Mouse (Mus musculus) limb, embryonic 12.5 days (tissue): ENCODE measurements at regions not wholly inside any gene's neighbourhood (a gene's known extent, or its start where the extent isn't known, plus 50 kb on each side); places are given as distances from the start of the nearest gene placed in this dataset.

Experiments used
- ATAC-seq: fragments of 200-750 bp; cut with Nextera tagmentation; 2 replicates; pipeline ENCODE4 v1.8.0; 2017; ENCODE audit warnings: low read depth, moderate TSS enrichment; ENCODE audit not compliant: insufficient number of reproducible peaks, insufficient read depth, low FRiP score, low TSS enrichment
- H3K27ac ChIP-seq: fragments of 300-500 bp; sonication (generic); 2 replicates; pipeline ENCODE4 v1.5.1; 2016; ENCODE audit warnings: mild to moderate bottlenecking, moderate library complexity
- H3K27me3 ChIP-seq: fragments of 300-500 bp; sonication (generic); 2 replicates; pipeline ENCODE4 v1.6.1; 2016; ENCODE audit warnings: mild to moderate bottlenecking, moderate library complexity
- H3K36me3 ChIP-seq: fragments of 300-500 bp; sonication (generic); 2 replicates; pipeline ENCODE4 v1.6.1; 2016; ENCODE audit warnings: mild to moderate bottlenecking, moderate library complexity
- H3K4me1 ChIP-seq: fragments of 300-500 bp; sonication (generic); replicated peaks from 2 replicates; pipeline ENCODE4 v1.6.1; 2016
- H3K4me2 ChIP-seq: fragments of 300-500 bp; sonication (generic); 2 replicates; pipeline ENCODE4 v1.6.1; 2016; ENCODE audit warnings: mild to moderate bottlenecking, moderate library complexity
- H3K4me3 ChIP-seq: fragments of 300-500 bp; sonication (generic); replicated peaks from 2 replicates; pipeline ENCODE4 v1.5.1; 2016; ENCODE audit warnings: mild to moderate bottlenecking
- H3K9ac ChIP-seq: fragments of 300-500 bp; sonication (generic); replicated peaks from 2 replicates; pipeline ENCODE4 v1.6.1; 2016; ENCODE audit warnings: mild to moderate bottlenecking, moderate library complexity
- H3K9me3 ChIP-seq: fragments of 300-500 bp; sonication (generic); 2 replicates; pipeline ENCODE4 v1.6.1; 2016; ENCODE audit warnings: mild to moderate bottlenecking, moderate library complexity
- WGBS: fragments of 180-500 bp; shearing (Covaris S2); methylation state at CpG from one replicate; pipeline ENCODE4 v1.1.7; 2016; 5-methylcytosine and 5-hydroxymethylcytosine counted together

DNA sequence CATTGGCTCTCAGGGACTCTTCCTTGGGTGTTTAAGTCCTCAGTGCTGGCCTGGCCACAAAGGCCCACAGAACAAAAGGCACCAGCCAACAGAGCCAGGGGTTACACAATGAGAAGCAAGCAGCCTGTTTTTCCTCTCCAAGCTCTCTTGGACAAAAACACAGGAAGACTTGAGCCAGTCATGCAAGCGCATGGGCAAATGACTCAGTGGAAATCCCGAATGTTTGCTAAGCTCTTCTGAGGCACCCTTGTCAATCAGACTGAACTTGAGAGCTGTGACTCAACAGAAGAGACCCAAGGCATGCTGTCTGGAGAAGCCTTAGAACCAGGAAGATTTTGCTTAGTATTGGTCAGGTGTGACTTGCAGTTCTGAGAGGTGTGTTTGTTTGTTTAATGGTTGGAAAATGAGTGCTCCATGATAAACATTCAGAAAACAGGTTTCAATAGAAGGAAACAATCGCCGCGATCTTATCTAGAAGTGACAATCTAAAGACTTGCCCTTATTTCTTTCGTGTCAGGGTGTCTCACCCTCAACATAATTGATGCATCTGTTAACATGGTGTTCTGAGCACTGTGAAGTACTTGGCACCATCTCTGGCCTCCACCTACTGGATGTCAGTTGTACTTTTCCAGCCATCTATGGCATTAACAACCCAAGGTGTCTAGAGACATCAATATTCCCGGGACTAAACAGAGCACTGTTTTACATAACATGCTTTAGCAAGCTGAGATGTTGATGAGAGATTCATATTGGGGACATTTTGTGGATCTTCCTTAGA lies 124.0 kb upstream of the Tmc1 start:
- no peak for ATAC-seq
- Histone ChIP-seq H3K9me3 (no peaks in the 10 kb centered on the region), H3K9ac (no peak overlapping the region)

DNA sequence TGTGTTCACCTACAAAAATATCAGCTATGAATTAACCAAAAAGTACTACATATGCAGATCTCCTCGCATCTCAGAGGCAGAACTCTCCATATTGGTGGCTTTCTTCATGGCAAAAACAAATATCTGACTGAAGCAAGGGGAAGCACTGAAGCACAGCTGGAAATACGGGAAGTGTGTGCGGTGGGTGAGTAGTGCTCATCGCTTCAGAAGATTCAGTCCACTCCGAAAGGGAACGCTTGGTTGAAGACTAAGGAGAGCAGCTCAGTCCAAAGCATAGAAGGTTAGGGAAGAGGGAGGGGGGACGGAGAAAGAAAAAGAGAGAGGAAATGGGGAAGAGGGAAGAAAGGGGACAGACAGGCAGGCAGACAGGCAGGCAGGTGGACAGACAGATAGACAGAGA lies 114.4 kb upstream of the Tmc1 start:
- H3K9me3 ChIP-seq, result no peaks in the 10 kb centered on the region; the same call in 1 of the 2 replicates
- no peak overlapping the region for H3K27ac ChIP-seq
- no peaks in the 10 kb centered on the region for H3K36me3 ChIP-seq
- H3K9ac ChIP-seq, result no peak overlapping the region
- H3K4me3 ChIP-seq, result no peak overlapping the region
- WGBS, result 89% methylated on average over 7 of the region's 7 CpGs
- ATAC-seq, result no peak
- H3K27me3 ChIP-seq, result no peaks in the 10 kb centered on the region
- no peaks in the 10 kb centered on the region for H3K4me1 ChIP-seq
- H3K4me2 ChIP-seq, result no peak overlapping the region

More for the DNA sequence above, 124.0 kb upstream of the Tmc1 start:
- no peak overlapping the region for H3K4me3 ChIP-seq
- H3K4me2 ChIP-seq, result no peak overlapping the region
- WGBS, result 90% methylated on average over 7 of the region's 7 CpGs
- H3K27ac ChIP-seq, result no peak overlapping the region
- H3K36me3 ChIP-seq, result no peaks in the 10 kb centered on the region
- no peaks in the 10 kb centered on the region for H3K4me1 ChIP-seq
- H3K27me3 ChIP-seq, result no peaks in the 10 kb centered on the region

DNA sequence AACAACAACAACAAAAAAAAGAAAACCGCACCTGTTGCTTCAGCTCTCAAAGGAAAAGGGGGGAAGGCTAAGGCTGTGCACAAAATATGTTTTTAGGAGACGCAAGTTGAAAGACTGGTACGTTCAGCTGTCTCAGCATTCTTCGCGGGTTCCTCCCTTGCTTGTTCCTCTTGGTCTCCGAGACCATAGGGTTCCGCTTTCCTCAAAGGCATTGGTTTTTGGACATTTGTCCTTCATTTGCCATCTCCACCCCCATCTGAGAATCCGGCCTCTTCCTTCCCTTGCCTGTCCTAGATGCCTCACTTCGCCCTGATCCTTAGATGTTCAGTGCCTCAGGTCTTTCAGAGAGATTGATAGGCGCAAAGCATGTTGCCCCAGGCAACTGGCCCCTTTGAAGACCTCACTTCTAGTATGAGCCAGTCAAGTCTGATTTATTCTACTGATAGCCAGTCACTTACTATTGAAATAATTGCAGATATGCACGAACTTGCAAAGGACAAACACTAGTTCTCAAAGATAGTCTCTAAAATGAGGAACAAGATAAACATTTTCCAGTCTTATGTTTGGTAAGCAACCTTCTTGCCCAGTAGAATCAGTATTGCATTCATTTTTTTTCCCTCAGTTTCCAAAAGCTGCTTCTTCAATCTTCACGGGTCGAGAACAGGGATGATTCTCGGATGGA lies 112.6 kb upstream of the Tmc1 start:
- no peak for ATAC-seq
- Histone ChIP-seq H3K9ac (no peak overlapping the region), H3K27ac (no peak overlapping the region), H3K4me3 (no peak overlapping the region), H3K4me2 (no peak overlapping the region), H3K9me3 (no peaks in the 10 kb centered on the region; the same call in 1 of the 2 replicates), H3K4me1 (no peaks in the 10 kb centered on the region), H3K27me3 (no peaks in the 10 kb centered on the region), H3K36me3 (no peaks in the 10 kb centered on the region)
- WGBS, result 84% methylated on average over 14 of the region's 14 CpGs

DNA sequence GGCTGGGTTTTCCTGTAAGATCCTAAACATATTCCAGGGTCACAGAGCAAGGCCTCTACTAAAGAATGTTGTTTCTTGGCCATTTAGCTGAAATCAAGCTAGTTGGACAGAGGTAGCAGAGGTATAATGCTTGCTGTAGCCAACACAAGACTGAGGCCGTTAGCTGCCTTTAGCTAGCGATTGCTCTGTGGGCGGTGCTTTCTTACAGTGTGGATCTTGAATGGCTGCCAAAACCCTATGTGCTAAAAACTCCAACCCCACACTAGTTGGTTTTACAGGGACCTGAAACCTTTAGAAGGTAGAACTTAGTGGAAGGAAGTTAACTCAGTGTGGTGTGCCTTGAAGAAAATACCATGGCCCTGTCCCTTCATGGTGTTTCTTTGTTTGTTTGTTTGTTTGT lies 110.9 kb upstream of the Tmc1 start:
- Histone ChIP-seq H3K9ac (no peak overlapping the region), H3K4me1 (no peaks in the 10 kb centered on the region), H3K27ac (no peak overlapping the region), H3K4me3 (no peak overlapping the region), H3K4me2 (no peak overlapping the region), H3K36me3 (no peaks in the 10 kb centered on the region), H3K27me3 (no peaks in the 10 kb centered on the region), H3K9me3 (no peaks in the 10 kb centered on the region)
- no peak for ATAC-seq
- WGBS, result 82% methylated on average over 3 of the region's 3 CpGs

DNA sequence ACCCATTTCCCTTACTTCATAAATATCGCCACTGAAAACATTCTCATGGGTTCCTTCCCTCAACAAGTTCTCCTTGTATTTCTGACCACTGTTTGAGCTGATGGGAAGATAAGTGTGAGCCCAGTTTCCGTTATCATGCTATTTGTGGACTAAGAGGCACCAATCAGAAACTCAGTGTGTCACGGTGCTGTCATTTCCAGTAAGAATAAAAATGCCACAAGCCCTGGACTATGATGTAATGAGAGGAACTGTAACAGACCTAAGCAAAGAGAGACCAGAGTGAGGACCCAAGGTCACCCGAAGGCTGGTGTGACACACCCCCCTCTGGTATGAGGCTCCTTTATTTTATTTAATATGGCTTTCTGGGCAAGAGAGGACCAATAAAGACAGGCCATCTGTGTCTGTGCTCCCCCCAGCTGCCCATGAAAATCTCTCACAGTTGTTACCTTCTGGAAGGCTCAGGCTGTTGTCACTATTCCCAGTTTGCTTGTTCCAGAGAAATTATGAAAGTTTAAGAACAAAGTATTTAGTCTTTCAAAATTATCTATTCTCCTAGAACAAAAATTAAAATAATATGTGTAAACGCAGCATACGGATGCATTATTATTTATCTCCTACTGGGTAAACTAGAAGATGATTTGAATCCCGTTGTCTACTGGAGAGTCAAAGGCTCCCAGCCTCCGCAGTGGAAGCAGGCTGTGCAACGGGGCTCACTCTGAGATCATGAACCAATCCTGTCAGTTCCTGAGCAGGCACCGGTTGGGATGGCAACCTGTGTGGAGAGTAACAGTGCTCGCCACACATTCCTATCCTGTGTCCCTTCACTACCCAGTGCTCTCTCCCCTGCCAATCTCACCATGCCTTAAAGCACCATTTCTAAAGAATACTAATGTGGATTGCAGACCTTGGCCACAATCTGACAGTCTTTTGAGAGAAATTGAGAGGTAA lies 99.9 kb upstream of the Tmc1 start:
- H3K4me3 ChIP-seq, result no peak overlapping the region
- no peak overlapping the region for H3K4me2 ChIP-seq
- 80% methylated on average over 11 of the region's 11 CpGs for WGBS
- H3K36me3 ChIP-seq, result no peaks in the 10 kb centered on the region
- H3K27ac ChIP-seq, result no peak overlapping the region
- no peaks in the 10 kb centered on the region for H3K4me1 ChIP-seq
- no peak overlapping the region for H3K9ac ChIP-seq
- peak; percentile 63; the same call in 1 of the 2 replicates for ATAC-seq
- H3K27me3 ChIP-seq, result no peaks in the 10 kb centered on the region
- H3K9me3 ChIP-seq, result no peaks in the 10 kb centered on the region

DNA sequence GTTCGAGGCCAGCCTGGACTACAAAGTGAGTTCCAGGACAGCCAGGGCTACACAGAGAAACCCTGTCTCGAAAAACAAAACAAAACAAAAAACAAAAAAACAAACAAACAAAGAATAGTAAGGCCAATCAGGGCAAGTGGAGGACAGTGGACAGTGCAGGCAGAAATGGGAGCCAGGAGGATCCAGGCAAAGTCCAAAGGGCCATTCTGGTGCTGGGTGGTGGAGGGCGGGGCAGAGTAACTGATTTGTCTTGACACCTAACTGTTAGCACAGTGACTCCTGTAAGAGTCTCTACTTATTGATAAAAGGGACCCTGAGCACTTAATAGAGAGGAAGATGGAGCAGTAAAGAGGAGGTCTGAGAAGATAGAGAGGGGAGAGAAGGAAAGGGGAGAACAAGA lies 98.8 kb upstream of the Tmc1 start:
- Histone ChIP-seq H3K4me1 (no peaks in the 10 kb centered on the region), H3K9me3 (no peaks in the 10 kb centered on the region), H3K9ac (no peak overlapping the region), H3K27ac (no peak overlapping the region), H3K36me3 (no peaks in the 10 kb centered on the region), H3K4me2 (no peak overlapping the region), H3K27me3 (no peaks in the 10 kb centered on the region), H3K4me3 (no peak overlapping the region)
- ATAC-seq, result no peak
- WGBS, result 89% methylated on average over 3 of the region's 3 CpGs

DNA sequence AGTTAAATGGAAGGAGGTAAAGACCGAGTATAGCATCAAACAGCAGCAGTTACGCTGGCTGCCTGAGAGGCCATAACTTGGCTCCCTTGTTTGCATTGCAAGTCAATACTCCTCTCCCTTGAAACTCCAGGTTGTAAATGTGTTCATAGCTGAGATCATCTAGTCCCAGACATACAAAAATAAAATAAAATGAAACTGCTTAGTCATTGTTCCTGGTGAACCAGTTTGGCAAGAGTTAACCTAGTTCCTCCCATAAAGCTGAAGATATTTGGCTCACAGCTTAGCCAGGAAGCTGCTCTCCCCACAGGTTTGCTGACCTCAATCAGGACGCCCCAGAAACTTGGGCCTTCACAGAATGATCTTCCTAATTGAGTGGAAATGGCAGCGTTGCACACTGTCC lies 97.9 kb upstream of the Tmc1 start:
- 80% methylated on average over 4 of the region's 4 CpGs for WGBS
- Histone ChIP-seq H3K4me2 (no peak overlapping the region), H3K27me3 (no peaks in the 10 kb centered on the region), H3K9ac (no peak overlapping the region), H3K4me3 (no peak overlapping the region), H3K9me3 (no peaks in the 10 kb centered on the region), H3K36me3 (no peaks in the 10 kb centered on the region), H3K4me1 (no peaks in the 10 kb centered on the region), H3K27ac (no peak overlapping the region)
- ATAC-seq, result no peak

DNA sequence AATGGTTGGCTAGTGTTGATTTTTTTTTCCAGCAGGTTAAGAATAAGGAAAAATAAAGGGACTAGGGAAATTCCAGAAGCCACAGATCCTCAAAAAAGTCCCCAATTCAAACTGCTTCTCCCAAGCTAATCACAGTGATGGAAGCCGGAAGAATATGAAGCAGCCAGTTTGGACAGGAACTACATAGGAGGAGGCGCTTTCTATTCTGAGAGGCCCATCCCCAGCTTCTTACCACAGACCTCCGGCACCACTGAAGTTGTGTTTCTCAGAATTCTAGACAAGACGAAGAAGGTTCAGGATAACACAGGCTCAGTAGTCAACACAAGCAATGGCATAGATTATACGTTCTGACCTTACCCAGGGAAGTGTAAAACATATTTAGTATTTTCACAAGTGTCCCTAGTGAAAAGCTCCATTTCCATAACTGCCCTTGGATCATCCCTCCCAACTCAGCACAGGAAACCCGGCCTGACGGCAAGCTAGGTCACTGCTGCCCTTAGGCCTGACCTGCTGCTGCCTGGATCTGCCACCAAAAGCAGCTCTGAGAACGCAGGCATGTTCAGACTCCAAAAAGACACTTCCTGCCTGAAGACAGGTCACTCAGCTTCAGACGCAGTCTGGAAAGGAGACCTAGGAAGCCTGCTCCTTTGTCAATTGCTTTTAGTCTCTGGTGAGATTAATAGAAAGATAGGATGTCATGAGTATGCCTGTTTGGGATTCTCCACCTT lies 97.2 kb upstream of the Tmc1 start:
- H3K4me2 ChIP-seq, result no peak overlapping the region
- H3K27me3 ChIP-seq, result no peaks in the 10 kb centered on the region
- no peak overlapping the region for H3K4me3 ChIP-seq
- no peaks in the 10 kb centered on the region for H3K36me3 ChIP-seq
- ATAC-seq, result no peak
- no peaks in the 10 kb centered on the region for H3K9me3 ChIP-seq
- no peaks in the 10 kb centered on the region for H3K4me1 ChIP-seq
- H3K9ac ChIP-seq, result no peak overlapping the region
- H3K27ac ChIP-seq, result no peak overlapping the region
- 77% methylated on average over 9 of the region's 9 CpGs for WGBS

DNA sequence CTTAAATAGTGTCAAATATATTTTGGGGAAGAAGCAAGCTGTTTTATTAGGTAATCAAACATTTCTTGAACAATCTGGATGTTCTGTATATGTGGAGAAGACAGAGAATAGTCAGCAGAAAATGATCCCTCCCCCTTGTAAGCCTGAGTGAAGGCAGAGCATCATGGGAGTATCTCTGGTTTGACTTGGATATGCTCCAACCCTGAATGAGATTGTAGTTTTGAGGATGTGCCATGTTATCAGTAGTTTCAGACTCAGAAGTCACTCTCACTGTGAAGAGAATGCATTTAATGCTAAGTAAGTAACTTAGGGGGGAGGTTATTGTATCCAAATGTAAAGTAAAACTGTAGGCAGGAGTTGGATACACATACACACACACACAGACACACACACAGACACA lies 95.3 kb upstream of the Tmc1 start:
- ATAC-seq, result no peak
- no peak overlapping the region for H3K4me3 ChIP-seq

DNA sequence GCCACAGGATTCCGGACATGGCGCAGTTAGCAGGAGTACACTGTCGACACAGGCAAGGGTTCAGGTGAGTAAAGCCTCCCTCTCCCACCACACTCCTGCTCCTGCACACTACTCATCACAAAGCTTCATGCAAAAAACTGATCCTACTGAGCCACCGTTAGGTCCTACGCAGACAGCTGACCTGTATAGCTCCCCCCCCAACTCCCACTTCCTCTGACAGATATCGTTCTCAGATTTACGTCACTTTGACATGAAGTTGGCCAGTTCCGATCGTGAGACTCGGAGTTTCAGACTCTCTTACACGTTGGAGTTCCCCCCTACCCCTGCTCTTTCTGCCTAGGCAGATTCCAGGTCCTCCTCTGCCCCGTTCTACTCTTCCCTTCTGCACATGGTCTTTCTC lies 91.6 kb upstream of the Tmc1 start:
- Histone ChIP-seq H3K9ac (no peak overlapping the region), H3K36me3 (no peaks in the 10 kb centered on the region), H3K9me3 (peaks cover 11% of the 10 kb centered on the region; the same call in 1 of the 2 replicates), H3K4me1 (no peaks in the 10 kb centered on the region), H3K27me3 (no peaks in the 10 kb centered on the region), H3K4me3 (no peak overlapping the region), H3K27ac (no peak overlapping the region), H3K4me2 (no peak overlapping the region)
- WGBS, result 87% methylated on average over 12 of the region's 12 CpGs
- no peak for ATAC-seq

More for the DNA sequence above, 95.3 kb upstream of the Tmc1 start:
- Histone ChIP-seq H3K27me3 (no peaks in the 10 kb centered on the region), H3K27ac (no peak overlapping the region), H3K4me2 (no peak overlapping the region), H3K4me1 (no peaks in the 10 kb centered on the region), H3K36me3 (no peaks in the 10 kb centered on the region), H3K9me3 (no peaks in the 10 kb centered on the region), H3K9ac (no peak overlapping the region)
